Mouse (Mus musculus) natural killer cell, adult 2 months (primary cell): ENCODE measurements around the gene Adora3.
"Not testable (repeated sequence)": the region's sequence is repeated elsewhere in the genome, so short reads cannot be mapped to it uniquely, and the experiment has no call there.

Experiments used
- DNase-seq, 2 experiments: peaks; one replicate each; pipeline ENCODE4 v3.0.0; 2022; ENCODE audit warnings: low spot score in 2 of 2

Gene Adora3

GRCm38 (mm10) chr3:105901468-105901867, 30.8 kb downstream of the Adora3 start:
- no peak for DNase-seq

- no peak for DNase-seq
Observed at GRCm38 (mm10) chr3:105904213-105904612, 33.6 kb downstream of the Adora3 start.

GRCm38 (mm10) chr3:105904721-105905120, 34.1 kb downstream of the Adora3 start:
- no peak for DNase-seq

GRCm38 (mm10) chr3:105907956-105908655, 37.4 kb downstream of the Adora3 start:
- no peak for DNase-seq

DNA sequence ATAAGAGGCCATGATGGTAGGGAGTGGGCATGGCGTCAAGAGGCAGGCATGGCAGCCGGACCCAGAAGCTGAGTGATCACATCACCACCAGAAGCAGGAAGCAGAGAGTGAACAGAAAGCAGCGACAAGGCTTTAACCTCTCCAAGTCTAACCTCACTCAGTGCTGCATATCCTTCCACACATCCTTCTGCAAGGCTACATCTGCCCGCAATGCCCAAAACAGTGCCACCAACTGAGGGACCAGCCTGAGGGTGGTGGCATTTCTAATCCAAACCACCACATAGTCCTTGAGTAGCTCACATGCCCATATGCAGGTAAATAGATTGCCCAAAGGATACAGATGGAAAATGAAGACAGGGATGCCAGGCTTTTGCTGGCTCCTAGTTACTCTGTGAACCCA, 38.3 kb downstream of the Adora3 start:
- no peak for DNase-seq

- DNase-seq: peak; percentile 42 to 49
Observed at GRCm38 (mm10) chr3:105910519-105911190, 40.0 kb downstream of the Adora3 start.

- no peak for DNase-seq
Observed at GRCm38 (mm10) chr3:105912097-105912880, 41.6 kb downstream of the Adora3 start.

- DNase-seq: no peak
Observed at GRCm38 (mm10) chr3:105913839-105914681, 43.4 kb downstream of the Adora3 start.

DNA sequence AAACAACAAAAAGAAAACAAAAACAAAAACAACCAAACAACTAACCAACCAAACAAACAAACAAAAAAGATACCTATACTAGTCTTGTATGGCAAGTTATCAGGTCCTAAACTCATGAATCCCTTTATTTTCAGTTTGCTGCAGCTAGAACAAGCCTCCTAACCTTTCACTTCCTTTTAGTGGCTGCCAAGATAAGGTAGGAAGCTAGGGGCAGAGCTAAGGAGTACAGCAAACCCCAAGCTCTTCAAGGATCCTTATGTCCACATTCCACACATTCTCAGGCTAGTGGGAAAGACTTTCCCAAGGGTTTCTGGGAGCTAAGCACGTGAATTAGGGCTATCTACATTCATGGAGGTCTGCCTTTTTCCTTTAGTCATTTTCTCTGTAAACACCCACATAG, 44.6 kb downstream of the Adora3 start:
- no peak for DNase-seq

GRCm38 (mm10) chr3:105916455-105916854, 45.8 kb downstream of the Adora3 start:
- not testable (repeated sequence) for DNase-seq

- DNase-seq: no peak
Observed at GRCm38 (mm10) chr3:105917656-105918354, 47.1 kb downstream of the Adora3 start.

DNA sequence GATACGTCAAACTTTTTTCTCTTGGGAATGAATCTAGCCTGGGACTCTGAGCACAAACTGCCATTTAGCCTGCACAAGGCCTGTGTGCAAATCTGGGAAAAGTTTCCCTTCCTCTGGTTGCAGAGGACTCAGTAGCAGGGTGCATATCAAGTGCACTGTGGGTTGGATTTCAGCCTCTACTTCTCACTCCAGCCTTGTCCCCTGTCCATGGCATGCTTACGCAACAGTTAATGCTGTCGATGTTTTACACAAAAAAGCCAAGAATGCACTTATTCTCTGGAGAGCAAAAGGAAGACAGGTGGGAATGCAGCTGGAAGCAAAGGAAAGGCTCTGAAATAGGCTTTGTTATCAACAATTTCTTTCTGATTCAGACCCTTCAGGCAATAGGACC, 47.7 kb downstream of the Adora3 start:
- DNase-seq: no peak

DNA sequence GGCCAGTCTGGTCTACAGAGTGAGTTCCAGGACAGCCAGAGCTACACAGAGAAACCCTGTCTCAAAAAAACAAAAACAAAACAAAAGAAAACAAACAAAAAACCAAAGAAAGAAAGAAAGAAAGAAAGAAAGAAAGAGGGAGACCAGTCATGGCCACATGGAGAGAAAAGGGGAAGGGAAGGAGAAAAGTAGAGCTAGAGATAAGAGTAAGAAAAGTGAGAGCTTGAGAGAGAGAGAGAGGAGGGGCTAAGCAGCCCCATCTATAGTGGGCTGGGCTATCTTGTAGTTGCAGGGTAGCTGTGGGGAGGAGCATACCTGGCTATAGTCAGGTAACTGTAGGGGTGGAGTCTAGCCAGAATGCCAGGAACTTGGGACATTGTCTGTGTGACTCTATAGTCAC, 50.1 kb downstream of the Adora3 start:
- not testable (repeated sequence) for DNase-seq

GRCm38 (mm10) chr3:105921959-105922358, 51.3 kb downstream of the Adora3 start:
- no peak for DNase-seq

GRCm38 (mm10) chr3:105924616-105925015, 54.0 kb downstream of the Adora3 start:
- no peak for DNase-seq

DNA sequence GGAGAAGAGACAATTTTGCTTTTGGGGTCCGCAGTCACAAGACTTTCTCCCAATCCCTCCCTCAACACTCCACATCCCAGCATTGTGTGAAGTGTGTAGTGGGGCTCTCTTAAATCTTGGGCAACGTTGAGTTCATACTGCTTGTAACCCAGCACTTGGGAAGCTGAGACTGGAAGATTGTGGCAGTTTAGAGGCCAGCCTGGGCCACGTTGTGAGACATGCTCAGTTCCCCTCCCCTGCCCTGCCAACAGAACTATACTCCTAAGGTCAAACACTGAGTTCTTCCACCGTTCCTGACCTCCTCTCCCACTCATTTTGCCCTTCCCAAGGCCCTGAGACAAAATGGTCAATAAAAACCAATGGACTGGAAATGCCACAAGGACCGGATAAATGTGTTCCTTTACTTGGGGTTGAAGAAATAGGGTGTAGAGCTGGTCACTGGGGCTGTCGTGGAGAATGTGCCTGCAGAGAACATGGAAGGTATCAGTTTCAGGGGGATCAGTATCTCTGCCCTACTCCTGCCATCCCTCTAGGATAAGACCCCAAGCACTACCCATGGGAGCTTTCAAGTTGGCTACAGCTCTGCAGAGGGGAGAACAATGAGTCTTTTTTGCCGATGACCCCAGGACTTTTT, 57.0 kb downstream of the Adora3 start:
- DNase-seq: no peak

GRCm38 (mm10) chr3:105928195-105928569, 57.5 kb downstream of the Adora3 start:
- no peak for DNase-seq

- no peak for DNase-seq
Observed at GRCm38 (mm10) chr3:105928781-105929180, 58.1 kb downstream of the Adora3 start.

DNA sequence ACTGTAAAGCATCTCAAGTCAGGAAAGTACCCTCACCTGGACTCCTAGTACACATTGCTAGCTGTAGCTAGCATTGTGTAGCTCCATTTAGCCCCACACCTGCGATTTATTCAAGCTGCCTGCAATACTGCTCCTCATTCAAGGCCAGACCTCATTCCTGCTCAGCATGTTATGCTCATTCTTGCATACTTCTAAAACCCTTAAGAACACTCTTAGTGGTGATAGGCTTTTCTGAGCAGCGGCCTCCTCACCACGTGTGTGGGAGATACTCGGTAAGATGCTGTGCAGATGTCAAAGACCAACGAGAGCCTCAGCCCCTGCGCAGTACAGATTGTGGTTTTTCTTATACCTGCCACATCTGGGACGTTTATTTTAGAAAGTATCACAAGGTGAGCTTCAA, 59.2 kb downstream of the Adora3 start:
- DNase-seq: no peak

DNA sequence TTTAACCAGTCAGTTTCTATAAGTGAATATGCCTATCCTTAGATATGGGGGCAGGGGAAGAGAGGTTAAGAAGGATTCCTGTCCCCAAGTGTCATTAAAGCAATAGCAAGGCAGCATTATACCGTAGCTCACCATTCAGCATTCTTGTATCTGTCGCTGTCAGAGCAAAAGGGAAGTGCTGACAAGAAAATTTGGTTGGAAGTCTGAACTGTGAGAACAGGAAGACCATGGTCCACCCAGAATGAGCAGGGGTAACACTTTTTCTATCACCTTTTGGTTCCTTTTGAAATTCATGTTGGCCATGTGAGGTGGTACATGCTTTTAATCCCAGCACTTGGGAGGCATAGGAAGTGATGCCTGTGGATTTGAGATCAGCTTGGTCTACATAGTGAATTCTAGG, 60.4 kb downstream of the Adora3 start:
- DNase-seq: no peak
